Mouse (Mus musculus): ENCODE results near the gene Ppid.
A peak's percentile ranks its signal among the peaks of the same experiment; 100 is the strongest.
"Not testable (repeated sequence)": the region's sequence is repeated elsewhere in the genome, so short reads cannot be mapped to it uniquely, and the experiment has no call there.

The Ppid gene

GRCm38 (mm10) chr3:79573376-79573775, 17.8 kb upstream of the Ppid start:
- DNase-seq: not testable (repeated sequence)

GRCm38 (mm10) chr3:79574336-79574735, 16.8 kb upstream of the Ppid start:
- peak; percentile 78 for DNase-seq

GRCm38 (mm10) chr3:79575576-79576467, 15.3 kb upstream of the Ppid start:
- DNase-seq: peak; percentile 60

- no peak for DNase-seq
Observed at GRCm38 (mm10) chr3:79576468-79576816, 14.7 kb upstream of the Ppid start.

- DNase-seq: no peak
Observed at GRCm38 (mm10) chr3:79576865-79577264, 14.3 kb upstream of the Ppid start.

GRCm38 (mm10) chr3:79577606-79578005, 13.5 kb upstream of the Ppid start:
- DNase-seq: no peak

- no peak for DNase-seq
Observed at GRCm38 (mm10) chr3:79578164-79578563, 13.0 kb upstream of the Ppid start.

GRCm38 (mm10) chr3:79579891-79580575, 11.1 kb upstream of the Ppid start:
- DNase-seq: peak; percentile 68

GRCm38 (mm10) chr3:79586804-79587203, 4.3 kb upstream of the Ppid start:
- peak; percentile 90 for DNase-seq

GRCm38 (mm10) chr3:79589671-79590070, 1.5 kb upstream of the Ppid start:
- DNase-seq: no peak

- no peak for DNase-seq
Observed at GRCm38 (mm10) chr3:79591793-79592471, 790 bp downstream of the Ppid start.

GRCm38 (mm10) chr3:79595468-79595867, 4.3 kb downstream of the Ppid start:
- no peak for DNase-seq

GRCm38 (mm10) chr3:79609886-79610285, 18.7 kb downstream of the Ppid start:
- no peak for DNase-seq

- DNase-seq: no peak
Observed at GRCm38 (mm10) chr3:79627484-79628181, 36.5 kb downstream of the Ppid start.

GRCm38 (mm10) chr3:79628182-79628560, 37.0 kb downstream of the Ppid start:
- DNase-seq: peak; percentile 45

GRCm38 (mm10) chr3:79628561-79629415, 37.6 kb downstream of the Ppid start, which contains the start of gene 4930579G24Rik:
Gene 4930579G24Rik (plus strand): TSS chr3:79629079.
- DNase-seq: peak; percentile 96

GRCm38 (mm10) chr3:79629416-79629730, 38.2 kb downstream of the Ppid start, which contains the start of gene Etfdh:
Gene Etfdh (minus strand): TSS chr3:79629500.
- peak; percentile 69 for DNase-seq

GRCm38 (mm10) chr3:79652129-79652528, 61.0 kb downstream of the Ppid start:
- DNase-seq: no peak
